Mouse (Mus musculus): Measurements from ENCODE around the gene Hoxd4. TPM values are rescaled to one million over a fixed set of nuclear protein-coding genes. Genes with fewer than 3 reads are reported as not detected.
A peak's percentile ranks its signal among the peaks of the same experiment; 100 is the strongest.

Hoxd4 gene
- total RNA-seq, 2 experiments from 2014 or later = 0.55 to 0.57 TPM

GRCm38 (mm10) chr2:74678891-74679595 lies 32.7 kb upstream of the Hoxd4 start, which contains the start of gene Hoxd11:
Gene Hoxd11 (plus strand): TSS chr2:74679557.
- intact Hi-C loops (cut with DNase I) = no loop called here
- no peak for DNase-seq

DNA sequence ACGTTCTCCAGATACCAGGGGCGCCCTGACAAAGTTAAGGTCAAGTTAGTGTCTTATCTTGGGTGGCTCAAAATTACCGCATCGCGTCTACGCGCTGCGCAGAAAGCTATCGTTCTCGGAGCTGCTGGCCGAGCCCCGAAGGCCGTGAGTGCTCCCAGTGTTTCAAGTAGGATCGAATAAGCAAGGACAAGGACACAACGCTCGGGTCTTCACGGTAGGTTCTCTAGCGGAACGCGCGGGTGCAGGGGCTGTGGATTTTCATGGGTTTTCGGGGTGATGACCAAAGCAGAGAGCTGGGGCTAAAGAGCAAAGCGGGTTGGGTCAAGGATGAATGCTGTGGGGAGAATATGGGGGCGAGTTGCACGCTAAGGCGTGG lies 32.1 kb upstream of the Hoxd4 start:
- intact Hi-C loops (cut with DNase I) = no loop called here
- DNase-seq = peak in 1 of 2 experiments; percentile 18

GRCm38 (mm10) chr2:74679980-74680379 lies 31.7 kb upstream of the Hoxd4 start:
- intact Hi-C loops (cut with DNase I) = no loop called here
- DNase-seq = no peak

- no peak for DNase-seq
- intact Hi-C loops (cut with DNase I) = no loop called here
Measured at GRCm38 (mm10) chr2:74680561-74681398, 30.9 kb upstream of the Hoxd4 start.

- peak in 1 of 2 experiments; percentile 22 for DNase-seq
- intact Hi-C loops (cut with DNase I) = no loop called here
Measured at GRCm38 (mm10) chr2:74681594-74682531, 29.9 kb upstream of the Hoxd4 start.

DNA sequence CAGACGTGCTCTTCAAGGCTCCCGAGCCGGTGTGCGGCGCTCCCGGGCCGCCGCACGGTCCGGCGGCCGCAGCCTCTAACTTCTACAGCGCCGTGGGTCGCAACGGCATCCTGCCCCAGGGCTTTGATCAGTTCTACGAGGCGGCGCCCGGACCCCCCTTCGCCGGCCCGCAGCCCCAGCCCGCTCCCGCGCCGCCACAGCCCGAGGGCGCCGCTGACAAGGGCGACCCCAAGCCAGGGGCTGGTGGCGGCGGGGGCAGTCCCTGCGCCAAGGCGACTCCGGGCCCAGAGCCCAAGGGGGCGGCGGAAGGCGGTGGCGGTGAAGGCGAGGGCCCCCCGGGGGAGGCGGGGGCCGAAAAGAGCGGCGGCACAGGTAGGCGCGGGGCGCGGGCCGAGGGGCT lies 28.9 kb upstream of the Hoxd4 start:
- DNase-seq = no peak
- intact Hi-C loops (cut with DNase I) = no loop called here

- intact Hi-C loops (cut with DNase I) = no loop called here
- no peak for DNase-seq
Measured at GRCm38 (mm10) chr2:74683471-74683951, 28.2 kb upstream of the Hoxd4 start.

GRCm38 (mm10) chr2:74684106-74684505 lies 27.6 kb upstream of the Hoxd4 start:
- intact Hi-C loops (cut with DNase I) = no loop called here
- no peak for DNase-seq

DNA sequence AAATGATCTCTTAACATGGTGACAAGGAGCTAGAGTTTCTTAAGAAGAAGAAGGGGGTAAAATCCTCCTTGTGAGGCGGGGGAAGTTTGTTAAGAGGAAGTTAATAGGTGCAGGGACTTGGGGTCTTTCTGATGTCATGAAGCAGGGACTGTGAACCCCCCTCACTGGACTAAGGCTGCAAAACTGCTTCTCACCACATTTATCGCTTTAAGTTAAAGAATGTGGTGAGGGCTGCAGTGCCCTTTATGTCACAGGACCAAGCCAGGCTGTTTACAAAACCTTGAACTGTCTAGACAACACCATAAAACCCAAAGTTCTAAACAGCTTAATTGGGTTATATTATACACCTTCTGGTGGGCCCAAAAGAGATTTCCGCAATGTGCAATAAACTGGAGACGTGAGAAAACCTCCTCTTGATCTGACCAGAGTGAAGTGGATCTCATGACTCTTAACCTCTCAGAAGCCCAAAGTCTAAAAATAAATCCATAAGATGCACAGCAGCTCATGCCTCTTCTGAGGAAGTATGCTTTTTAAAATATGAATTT lies 26.6 kb upstream of the Hoxd4 start:
- intact Hi-C loops (cut with DNase I) = no loop called here
- DNase-seq = no peak

DNA sequence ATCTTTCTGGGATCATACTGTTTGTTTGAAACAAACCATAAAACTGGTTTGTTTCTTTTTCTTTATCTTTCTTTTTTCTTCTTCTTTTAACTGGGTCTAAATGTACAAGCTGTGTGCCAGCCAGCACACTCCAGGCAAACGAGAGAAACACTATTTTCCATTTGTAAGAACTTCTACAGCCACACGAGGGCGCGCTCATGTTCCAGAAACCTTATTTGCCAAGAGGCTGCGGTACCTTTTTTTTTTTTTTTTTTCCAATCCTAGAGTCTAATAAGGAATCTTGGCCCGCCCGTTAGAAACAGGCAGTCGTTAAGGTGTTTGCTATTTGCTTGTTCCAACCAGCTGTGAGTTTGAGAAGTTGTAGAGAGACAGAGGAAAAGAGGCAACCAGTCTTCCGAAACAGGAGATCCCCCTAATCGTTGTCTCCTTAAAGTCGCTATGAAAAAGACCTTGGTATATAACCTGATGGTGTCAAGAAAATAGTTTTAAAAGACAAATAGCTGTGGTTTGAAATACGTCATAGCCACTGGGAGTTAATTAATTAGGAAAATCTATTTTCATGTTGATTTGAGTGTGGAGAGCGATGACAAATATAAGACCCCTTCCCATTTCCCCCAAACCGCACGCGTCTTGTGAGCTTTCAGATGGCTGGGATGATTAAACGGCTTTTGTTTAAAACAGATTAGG lies 25.3 kb upstream of the Hoxd4 start:
- DNase-seq = peak in 1 of 2 experiments; percentile 76
- intact Hi-C loops (cut with DNase I) = no loop called here

DNA sequence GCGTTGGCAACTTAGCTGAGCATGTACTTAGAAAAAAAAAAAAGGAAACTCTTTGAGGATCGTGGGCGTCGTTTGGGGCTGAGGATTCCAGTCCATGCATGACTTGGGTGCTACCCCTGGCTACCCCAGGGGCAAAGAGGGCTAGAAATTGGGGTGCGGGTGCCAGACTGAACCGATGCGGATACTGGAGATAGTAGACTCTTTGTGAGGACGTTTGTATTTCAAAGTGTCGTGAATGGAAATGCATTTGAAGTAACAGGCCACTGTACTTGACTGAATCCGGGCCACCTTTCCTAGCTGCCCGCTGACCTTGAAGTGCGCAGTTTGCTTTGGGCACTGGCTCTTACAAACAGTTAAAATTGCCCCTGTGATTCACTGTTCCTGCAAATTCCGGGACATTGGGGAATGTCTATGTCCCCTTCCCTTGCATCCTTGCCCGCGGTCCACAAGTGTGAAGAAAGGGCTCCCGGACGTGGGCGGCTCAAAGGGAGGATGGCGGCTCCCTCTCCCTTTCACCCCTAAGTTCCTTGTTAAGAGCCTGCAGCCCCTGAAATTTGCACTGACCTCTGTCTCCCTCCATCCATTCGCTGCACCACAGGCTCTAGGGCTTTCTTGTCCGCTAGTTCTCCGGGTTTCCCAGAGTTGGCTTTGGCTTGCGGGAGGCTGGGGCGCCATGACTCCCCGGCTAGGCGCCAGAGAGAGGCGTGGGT lies 24.6 kb upstream of the Hoxd4 start:
- no peak for DNase-seq
- intact Hi-C loops (cut with DNase I) = no loop called here

DNA sequence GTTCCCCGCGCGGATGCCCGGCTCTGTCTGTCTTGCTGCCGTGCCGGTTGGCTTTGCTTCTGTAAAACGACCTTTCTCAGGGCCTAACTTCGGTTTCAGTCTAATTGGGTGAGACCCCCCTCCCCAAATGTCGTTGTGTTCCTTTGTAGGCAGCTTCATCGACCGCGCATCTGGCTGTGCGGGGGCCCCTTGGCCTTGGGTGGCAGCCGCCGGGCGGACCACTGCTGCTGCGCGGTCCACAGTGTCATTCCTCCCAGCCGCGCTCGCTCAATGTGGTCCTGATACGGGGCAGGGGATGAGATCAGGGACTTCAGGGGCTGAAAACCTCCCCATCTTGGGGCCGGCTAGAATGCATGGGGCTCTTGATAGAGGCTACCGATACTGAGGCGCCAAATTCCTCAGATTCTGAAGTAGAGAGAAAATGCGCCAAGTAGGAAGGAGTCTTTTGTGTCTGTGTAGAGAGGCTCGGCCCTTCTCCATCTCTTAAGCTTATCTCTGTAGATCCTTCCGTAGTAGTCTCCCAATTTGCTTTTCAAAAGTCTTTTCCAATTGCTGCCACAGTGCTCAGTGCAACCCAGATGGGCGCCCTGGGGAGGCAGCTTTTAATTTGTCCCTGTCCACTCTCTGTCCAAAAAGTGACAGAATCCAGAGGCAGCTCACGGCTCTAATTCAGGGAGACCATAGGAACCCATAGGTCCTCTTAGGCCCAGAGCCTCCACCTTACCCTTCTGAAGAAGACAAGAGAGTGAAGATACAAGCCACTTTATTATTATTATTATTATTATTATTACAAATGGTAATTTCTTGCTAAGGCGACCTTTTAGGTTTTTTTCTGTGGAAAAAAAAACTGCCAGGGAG lies 23.8 kb upstream of the Hoxd4 start:
- intact Hi-C loops (cut with DNase I) = no loop called here
- no peak for DNase-seq

DNA sequence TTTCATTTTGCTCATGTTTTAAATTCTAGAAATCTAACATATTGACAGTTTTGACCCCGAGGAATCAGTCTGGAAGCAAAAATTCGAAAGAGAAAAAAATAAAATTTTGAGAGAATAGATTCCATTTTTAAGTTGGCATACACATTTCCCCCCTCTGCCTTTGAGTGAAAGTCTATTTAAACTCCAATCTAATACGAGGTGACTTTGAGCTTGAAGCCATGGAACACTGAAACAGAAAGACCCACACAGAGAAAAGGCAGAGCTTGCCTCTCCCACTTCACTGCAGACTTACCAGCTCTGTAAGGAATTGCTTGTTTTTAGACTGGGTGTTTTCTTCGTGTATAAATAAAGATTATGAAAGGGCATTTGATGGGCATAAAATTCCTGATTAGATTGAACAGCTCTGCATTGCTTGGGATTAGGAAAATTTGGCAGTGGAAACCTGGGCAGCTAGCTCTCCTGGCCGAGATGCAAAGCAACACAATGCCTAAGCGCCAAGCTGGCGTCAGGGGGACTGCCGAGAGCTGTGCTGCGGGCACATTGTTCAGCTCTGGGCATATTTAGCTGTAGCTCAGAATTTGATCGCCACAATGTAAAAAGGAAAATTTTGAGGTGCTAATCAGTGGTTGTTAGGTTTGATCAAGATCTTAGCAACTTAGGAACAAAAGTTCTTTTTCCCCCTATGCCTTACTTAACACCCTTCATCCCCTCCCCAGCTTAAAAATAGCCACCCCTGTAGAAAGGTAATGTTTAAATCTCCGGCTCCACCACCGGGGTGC lies 22.7 kb upstream of the Hoxd4 start:
- DNase-seq = no peak
- intact Hi-C loops (cut with DNase I) = no loop called here

DNA sequence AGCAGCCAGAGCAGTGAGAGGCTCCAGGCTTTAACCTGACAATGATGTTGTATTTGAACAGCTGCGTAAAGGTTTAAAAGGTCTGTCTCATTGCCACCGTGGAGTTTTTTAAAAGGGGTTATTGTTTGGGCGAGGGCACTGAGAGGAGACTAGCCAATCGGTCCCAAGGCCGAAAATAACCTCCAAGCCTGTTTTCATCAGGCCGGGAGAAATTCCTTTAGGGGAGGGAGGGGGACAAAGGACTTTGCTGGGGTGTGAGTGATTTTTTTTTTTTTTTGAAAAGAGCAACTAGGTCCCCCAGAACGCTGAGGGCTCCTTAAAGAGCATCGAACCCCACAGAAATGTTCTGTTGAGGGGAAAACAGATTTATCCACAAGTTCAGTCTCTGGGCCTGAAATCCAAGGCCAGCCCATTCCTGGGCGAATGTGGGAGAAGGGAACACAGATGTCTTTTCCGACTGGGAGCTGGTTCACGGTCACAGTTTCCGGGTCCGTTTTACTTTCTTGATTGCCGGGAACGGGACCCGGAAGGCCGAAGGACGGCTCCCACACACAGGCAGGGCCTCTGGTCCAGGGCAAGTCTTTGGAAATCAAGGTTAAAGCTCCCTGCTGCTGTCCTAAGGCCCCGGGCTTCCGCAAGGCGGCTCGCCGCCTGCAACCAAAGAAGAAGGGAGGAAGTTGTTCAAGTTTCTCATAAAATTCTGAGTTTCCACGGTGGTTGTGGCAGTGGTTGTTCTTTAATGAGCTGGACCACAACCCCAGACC lies 22.0 kb upstream of the Hoxd4 start:
- DNase-seq = no peak
- intact Hi-C loops (cut with DNase I) = no loop called here

DNA sequence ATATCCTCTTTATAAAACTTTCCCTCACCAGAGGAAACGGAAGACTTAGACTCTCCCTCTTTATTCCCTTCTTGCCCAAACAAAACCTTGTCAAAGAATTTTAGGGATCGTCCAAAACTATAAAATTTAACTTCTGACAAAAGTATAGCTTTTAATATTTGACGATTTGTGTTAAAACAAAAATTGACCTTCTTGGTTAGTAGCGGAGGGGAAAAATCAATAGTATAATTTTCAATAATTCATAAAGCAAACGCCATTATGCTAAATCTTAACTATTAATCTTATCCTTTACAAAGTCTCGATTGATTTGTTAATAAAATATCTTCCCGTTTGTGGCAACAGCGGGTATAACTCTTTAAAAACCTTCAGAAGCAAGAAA lies 21.4 kb upstream of the Hoxd4 start:
- intact Hi-C loops (cut with DNase I) = no loop called here

GRCm38 (mm10) chr2:74691022-74691951 lies 20.4 kb upstream of the Hoxd4 start, which contains the start of gene Hoxd10:
Gene Hoxd10 (plus strand): TSS chr2:74691924.
- intact Hi-C loops (cut with DNase I) = no loop called here
- DNase-seq = peak in 1 of 2 experiments; percentile 64

More for the DNA sequence above, 21.4 kb upstream of the Hoxd4 start:
- no peak for DNase-seq

Measured in heart, postnatal 10 days (tissue).